Mouse (Mus musculus) midbrain, postnatal 0 days (tissue): ENCODE results near the gene Kalrn. TPM values are rescaled to one million over a fixed set of nuclear protein-coding genes. Genes with fewer than 3 reads are reported as not detected.

ENCODE experiments used
- ATAC-seq: fragments of 200-750 bp; cut with Nextera tagmentation; 2 replicates; pipeline ENCODE4 v1.8.0; 2017; ENCODE audit warnings: moderate number of reproducible peaks, mild to moderate bottlenecking, moderate TSS enrichment, moderate library complexity; ENCODE audit not compliant: low FRiP score
- DNase-seq: peaks from one replicate; pipeline ENCODE4 v3.0.0-alpha.2; 2015; ENCODE audit warnings: low spot score
- H3K27ac ChIP-seq: fragments of 300-500 bp; sonication (generic); 2 replicates; pipeline ENCODE4 v1.5.1; 2014; ENCODE audit warnings: low read depth, mild to moderate bottlenecking, low read length, mixed read lengths
- H3K27me3 ChIP-seq: fragments of 300-500 bp; sonication (generic); 2 replicates; pipeline ENCODE4 v1.6.1; 2014; ENCODE audit warnings: low read length, control low read depth, mixed read lengths; ENCODE audit not compliant: insufficient read depth
- H3K36me3 ChIP-seq: fragments of 300-500 bp; sonication (generic); 2 replicates; pipeline ENCODE4 v1.6.1; 2014; ENCODE audit warnings: low read length, control low read depth, mixed read lengths; ENCODE audit not compliant: insufficient read depth
- H3K4me1 ChIP-seq: fragments of 300-500 bp; sonication (generic); 2 replicates; pipeline ENCODE4 v1.6.1; 2014; ENCODE audit warnings: mild to moderate bottlenecking, control low read depth, antibody characterized with exemption, low read length, mixed read lengths; ENCODE audit not compliant: insufficient read depth
- H3K4me2 ChIP-seq: fragments of 300-500 bp; sonication (generic); 2 replicates; pipeline ENCODE4 v1.6.1; 2014; ENCODE audit warnings: low read depth, mild to moderate bottlenecking, low read length, mixed read lengths; ENCODE audit not compliant: poor library complexity, severe bottlenecking
- H3K4me3 ChIP-seq: fragments of 300-500 bp; sonication (generic); 2 replicates; pipeline ENCODE4 v1.5.1; 2014; ENCODE audit warnings: low read depth, mild to moderate bottlenecking, low read length, moderate library complexity
- H3K9ac ChIP-seq: fragments of 300-500 bp; sonication (generic); replicated peaks from 2 replicates; pipeline ENCODE4 v1.6.1; 2014; ENCODE audit warnings: mild to moderate bottlenecking, low read length, moderate library complexity, mixed read lengths; ENCODE audit not compliant: poor library complexity, severe bottlenecking
- H3K9me3 ChIP-seq: fragments of 300-500 bp; sonication (generic); 2 replicates; pipeline ENCODE4 v1.6.1; 2016; ENCODE audit warnings: low read length, control low read depth
- CTCF ChIP-seq: IDR thresholded peaks from 2 replicates; pipeline ENCODE4 v1.5.1; 2016; ENCODE audit warnings: antibody characterized with exemption, mild to moderate bottlenecking
- WGBS: fragments of 180-500 bp; shearing (Covaris S2); extraction: QIAGEN DNeasy Blood & Tissue Kit; methylation state at CpG from one replicate; pipeline ENCODE4 v1.1.7; 2014; 5-methylcytosine and 5-hydroxymethylcytosine counted together
- polyA plus RNA-seq: library from polyadenylated mRNA; unstranded; fragments of >200 nt; fragmentation: Nextera tagmentation; extraction: Ambion mirVana; gene quantifications from 2 replicates; pipeline ENCODE4 v1.2.1, GENCODE M21; 2015
- total RNA-seq: library from RNA; depleted of rRNA; stranded (reverse); fragments of >200 nt; gene quantifications from 2 replicates; pipeline ENCODE4 v1.2.3, GENCODE M21; 2014

Gene Kalrn
- total and polyA plus RNA-seq, 2 experiments from 2014 or later: 23.6 to 128 TPM

DNA sequence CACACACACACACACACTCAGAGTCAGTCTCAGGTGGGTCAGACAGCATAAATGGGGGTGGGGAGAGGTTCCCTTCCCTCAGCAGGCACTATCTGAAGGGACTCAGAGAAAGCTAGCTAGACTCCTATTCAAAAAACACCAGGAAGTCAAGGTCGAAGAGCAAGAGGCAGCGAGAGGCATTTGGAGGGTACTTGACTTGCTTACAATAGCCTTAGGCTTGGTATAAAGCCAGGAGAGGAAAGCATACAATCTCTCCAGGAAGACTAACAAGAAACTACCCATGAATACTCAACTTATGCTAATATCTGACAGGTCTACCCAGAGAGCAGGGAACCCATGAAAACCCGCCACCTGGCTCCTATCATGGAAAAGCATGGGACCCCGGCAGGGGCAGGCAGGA is 543.0 kb downstream of the Kalrn start:
- Histone ChIP-seq H3K4me1 (no peaks in the 10 kb centered on the region), H3K27me3 (no peaks in the 10 kb centered on the region), H3K36me3 (peaks cover 63% of the 10 kb centered on the region), H3K9me3 (no peaks in the 10 kb centered on the region), H3K4me3 (no peak overlapping the region), H3K27ac (no peak overlapping the region), H3K9ac (no peak overlapping the region), H3K4me2 (no peak overlapping the region)
- WGBS: 82% methylated on average over 4 of the region's 4 CpGs
- ATAC-seq (no peak), DNase-seq (no peak)
- no peak for TF ChIP-seq CTCF

DNA sequence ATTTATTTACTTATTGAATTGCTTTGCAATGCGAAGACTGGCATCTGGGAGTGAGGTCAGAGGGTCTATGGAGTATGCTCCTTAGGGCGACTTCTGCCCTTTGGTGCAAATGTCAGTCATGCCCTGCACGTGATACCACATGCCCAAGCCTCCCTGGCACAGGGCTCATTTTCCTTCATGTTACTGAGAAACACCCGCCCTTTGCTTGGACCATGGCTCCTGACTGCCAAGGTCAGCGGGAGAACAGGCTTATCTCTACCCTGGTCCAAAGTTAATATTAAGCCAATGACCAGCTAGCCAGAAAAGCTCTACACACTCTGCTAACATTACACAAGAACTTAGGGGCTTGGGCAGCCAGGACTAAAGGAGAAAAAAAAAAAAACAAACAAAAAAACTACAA is 543.5 kb downstream of the Kalrn start:
- 92% methylated on average over 5 of the region's 5 CpGs for WGBS
- H3K4me1 ChIP-seq: no peaks in the 10 kb centered on the region
- no peak for TF ChIP-seq CTCF
- no peak overlapping the region for H3K9ac ChIP-seq
- no peak for ATAC-seq
- DNase-seq: no peak
- no peaks in the 10 kb centered on the region for H3K27me3 ChIP-seq
- H3K4me3 ChIP-seq: no peak overlapping the region
- peaks cover 60% of the 10 kb centered on the region for H3K36me3 ChIP-seq
- H3K9me3 ChIP-seq: no peaks in the 10 kb centered on the region
- no peak overlapping the region for H3K4me2 ChIP-seq
- no peak overlapping the region for H3K27ac ChIP-seq

DNA sequence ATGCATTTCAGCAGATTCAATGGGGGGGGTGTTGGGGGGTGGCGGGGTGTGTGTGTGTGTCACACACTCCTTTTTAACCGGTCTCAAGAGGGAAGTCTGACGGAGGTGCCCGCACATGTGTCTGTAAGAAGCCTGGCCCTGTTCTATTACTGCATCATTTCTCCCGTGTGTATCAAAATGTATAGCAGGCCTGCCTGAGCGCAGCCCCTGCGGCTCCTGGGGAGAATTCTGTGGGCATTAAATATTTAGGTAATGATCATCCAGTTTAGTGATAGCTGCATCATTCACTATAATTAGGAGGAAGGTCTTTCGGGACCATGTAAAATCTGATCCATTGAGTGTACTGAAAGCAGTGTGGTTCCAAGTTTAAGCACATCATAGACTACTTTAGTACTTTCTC is 556.1 kb downstream of the Kalrn start:
- DNase-seq (no peak), ATAC-seq (no peak)
- TF ChIP-seq CTCF: no peak
- Histone ChIP-seq H3K27me3 (no peaks in the 10 kb centered on the region), H3K4me2 (no peak overlapping the region), H3K36me3 (peaks cover 23% of the 10 kb centered on the region), H3K4me3 (no peak overlapping the region), H3K9me3 (no peaks in the 10 kb centered on the region), H3K27ac (no peak overlapping the region), H3K9ac (no peak overlapping the region), H3K4me1 (no peaks in the 10 kb centered on the region)
- 83% methylated on average over 8 of the region's 8 CpGs for WGBS

DNA sequence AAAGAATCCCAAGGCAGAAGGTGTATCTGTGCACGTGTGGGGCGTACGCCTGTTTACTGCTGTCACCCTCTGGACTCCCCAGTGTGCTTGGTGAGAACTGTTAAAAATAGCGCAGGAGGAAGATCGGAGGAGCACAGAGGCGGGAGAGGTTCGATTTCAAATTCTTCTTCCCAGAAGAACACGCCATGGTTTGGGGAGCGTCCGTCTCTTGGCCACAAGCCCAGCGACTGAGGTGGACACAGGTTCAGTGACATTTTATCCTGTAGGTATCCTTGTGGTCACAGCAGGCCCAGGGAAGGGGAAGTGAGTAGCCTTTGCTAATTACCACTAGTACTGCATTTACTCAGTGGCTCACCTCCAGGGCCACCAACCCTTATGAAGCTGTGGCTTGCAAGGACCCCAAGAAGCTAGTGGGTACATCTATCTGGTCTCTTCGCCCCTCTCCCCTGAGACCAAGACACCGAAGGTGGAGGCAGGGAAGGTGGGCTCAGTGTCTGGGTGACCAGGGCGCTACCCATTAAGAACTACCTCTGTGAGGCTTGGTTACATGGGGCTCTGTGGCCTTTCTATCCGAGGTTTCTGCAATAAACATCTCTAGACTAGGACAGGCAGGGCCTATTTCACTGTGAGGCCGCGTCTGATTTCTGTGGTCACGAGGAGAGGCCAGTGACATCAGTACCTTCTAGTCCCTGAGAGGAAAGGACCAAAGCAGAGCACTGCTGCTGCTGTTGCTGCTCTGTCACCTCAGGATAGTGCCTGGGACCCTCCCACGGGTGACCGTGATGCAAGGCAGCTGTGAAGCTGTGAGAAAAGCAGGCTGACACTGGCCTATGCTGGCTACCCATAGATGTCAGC is 561.1 kb downstream of the Kalrn start:
- H3K4me1 ChIP-seq: no peaks in the 10 kb centered on the region
- H3K9me3 ChIP-seq: no peaks in the 10 kb centered on the region
- H3K9ac ChIP-seq: no peak overlapping the region
- no peak overlapping the region for H3K4me3 ChIP-seq
- WGBS: 92% methylated on average over 20 of the region's 20 CpGs
- no peak overlapping the region for H3K27ac ChIP-seq
- H3K36me3 ChIP-seq: peaks cover 38% of the 10 kb centered on the region
- TF ChIP-seq CTCF: no peak
- H3K27me3 ChIP-seq: no peaks in the 10 kb centered on the region
- DNase-seq: no peak
- ATAC-seq: no peak
- H3K4me2 ChIP-seq: no peak overlapping the region

DNA sequence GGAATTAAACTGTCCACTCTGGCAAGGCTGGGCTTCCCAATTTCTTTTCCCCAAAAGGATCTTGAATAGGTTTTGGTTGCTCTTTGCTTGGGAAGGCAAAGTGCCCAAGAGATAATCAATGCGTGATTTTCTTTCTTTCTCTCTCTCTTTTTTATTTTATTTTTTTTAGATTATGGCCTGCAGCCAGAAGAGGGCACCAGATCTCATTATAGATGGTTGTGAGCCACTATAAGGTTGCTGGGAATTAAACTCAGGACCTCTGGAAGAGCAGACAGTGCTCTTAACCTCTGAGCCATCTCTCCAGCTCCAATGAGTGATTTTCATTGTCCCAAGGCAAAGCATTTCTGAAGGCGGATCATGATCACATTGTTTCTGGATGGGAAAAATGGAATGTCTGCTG is 563.8 kb downstream of the Kalrn start:
- Histone ChIP-seq H3K27ac (no peak overlapping the region), H3K4me1 (no peaks in the 10 kb centered on the region), H3K36me3 (peaks cover 28% of the 10 kb centered on the region), H3K4me3 (no peak overlapping the region), H3K9ac (no peak overlapping the region), H3K27me3 (no peaks in the 10 kb centered on the region), H3K9me3 (no peaks in the 10 kb centered on the region), H3K4me2 (no peak overlapping the region)
- no peak for ATAC-seq
- WGBS: 90% methylated on average over 2 of the region's 2 CpGs
- no peak for TF ChIP-seq CTCF
- no peak for DNase-seq

DNA sequence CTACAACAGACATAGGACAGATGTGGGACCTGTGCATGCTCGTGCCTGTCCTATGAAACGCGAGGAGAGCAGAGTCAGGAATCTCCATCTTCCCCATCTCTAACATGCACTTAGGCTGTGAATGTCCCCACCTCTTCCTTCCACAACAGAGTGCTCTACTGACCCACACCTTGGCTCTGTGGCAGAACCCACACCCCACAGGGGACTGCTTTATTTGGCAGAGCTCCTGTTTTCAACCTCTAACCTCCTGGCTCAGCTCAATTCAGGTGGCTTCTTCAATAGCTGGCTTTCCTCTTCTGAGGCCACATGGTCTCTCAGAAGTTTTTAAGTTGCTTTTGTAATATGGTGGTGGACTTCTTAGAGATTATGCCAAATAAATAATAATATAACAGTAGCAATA is 567.3 kb downstream of the Kalrn start:
- H3K27ac ChIP-seq: no peak overlapping the region
- DNase-seq (no peak), ATAC-seq (no peak)
- WGBS: 93% methylated on average over 3 of the region's 3 CpGs
- H3K36me3 ChIP-seq: peaks cover 14% of the 10 kb centered on the region; the same call in 1 of the 2 replicates
- H3K4me2 ChIP-seq: no peak overlapping the region
- H3K9ac ChIP-seq: no peak overlapping the region
- H3K4me3 ChIP-seq: no peak overlapping the region
- no peaks in the 10 kb centered on the region for H3K27me3 ChIP-seq
- H3K4me1 ChIP-seq: no peaks in the 10 kb centered on the region
- no peaks in the 10 kb centered on the region for H3K9me3 ChIP-seq
- no peak for TF ChIP-seq CTCF
